ENCODE assay signal across 8 mouse cellular contexts in genomic region chr1:193382841-193383462, GRCm38 (mm10). TPM values are rescaled to one million over a fixed set of nuclear protein-coding genes. Genes with fewer than 3 reads are reported as not detected.
DNase-seq lines count a peak whose midpoint lies in the region; ATAC-seq and TF ChIP-seq lines count a peak whose summit lies in the region.

No protein-coding gene starts in this region.

- peak; percentile 58; the same call in 1 of the 2 replicates for ATAC-seq in intestine, postnatal 0 days
- ATAC-seq in liver, postnatal 0 days, result peak; percentile 78
- peak; percentile 30; the same call in 1 of the 2 replicates for ATAC-seq in neural tube, embryonic 14.5 days (ENCODE audit: low read depth)

- no peaks in the 10 kb centered on the region for H3K9me3 ChIP-seq in intestine, postnatal 0 days (ENCODE audit: control insufficient read depth)
- no peaks in the 10 kb centered on the region for H3K9me3 ChIP-seq in liver, postnatal 0 days (ENCODE audit: low read length)
- no peaks in the 10 kb centered on the region for H3K9me3 ChIP-seq in neural tube, embryonic 14.5 days (ENCODE audit: control insufficient read depth, low read length)

- TF ChIP-seq EP300 in liver, postnatal 0 days (IDR thresholded peaks at IDR 0.05; ENCODE audit: low read depth), result no peak

- 0 out of 2 replicates have a peak overlapping the region, but pooled peaks have one; percentile 17 for H3K9ac ChIP-seq in intestine, postnatal 0 days (ENCODE audit: low read depth, low read length)
- peak overlapping the region; percentile 27; the same call in 1 of the 2 replicates for H3K9ac ChIP-seq in liver, postnatal 0 days (replicated peaks)
- H3K9ac ChIP-seq in neural tube, embryonic 14.5 days (replicated peaks; ENCODE audit: low read depth, low read length), result no peak overlapping the region

- 6% methylated on average over 8 of the region's 8 CpGs for WGBS in intestine, postnatal 0 days
- WGBS in liver, postnatal 0 days (ENCODE audit: insufficient replicate concordance), result 4% methylated on average over 8 of the region's 8 CpGs
- 7% methylated on average over 8 of the region's 8 CpGs for WGBS in neural tube, embryonic 14.5 days

- DNase-seq in right cerebral cortex, postnatal 10 days (ENCODE audit: low spot score in 2 of 2), result peak; percentile 49 to 58
- DNase-seq in right cerebral cortex, postnatal 25 days, result no peak
- peak; percentile 71 to 75 for DNase-seq in cerebellum, adult 18-20 months
- peak; percentile 55 for DNase-seq in forelimb bud, embryonic 11.5 days (ENCODE audit: low read depth, low spot score)
- peak; percentile 53 for DNase-seq in liver, postnatal 0 days
- no peak for DNase-seq in ovary, postnatal 14 days (ENCODE audit: low spot score)

- no peaks in the 10 kb centered on the region for H3K4me1 ChIP-seq in intestine, postnatal 0 days (replicated peaks; ENCODE audit: control insufficient read depth, insufficient read depth, low read length)
- peaks cover 7% of the 10 kb centered on the region for H3K4me1 ChIP-seq in liver, postnatal 0 days (ENCODE audit: insufficient read depth)
- H3K4me1 ChIP-seq in neural tube, embryonic 14.5 days (ENCODE audit: control insufficient read depth, insufficient read depth, low read length), result peaks cover 11% of the 10 kb centered on the region; the same call in 1 of the 2 replicates

- peak overlapping the region; percentile 71 for H3K4me2 ChIP-seq in intestine, postnatal 0 days (replicated peaks; ENCODE audit: low read depth)
- H3K4me2 ChIP-seq in liver, postnatal 0 days (ENCODE audit: low read depth, low read length), result peak overlapping the region; percentile 73
- peak overlapping the region; percentile 33 for H3K4me2 ChIP-seq in neural tube, embryonic 14.5 days (ENCODE audit: low read depth, low read length)

- TF ChIP-seq CTCF in intestine, postnatal 0 days (IDR thresholded peaks at IDR 0.05; ENCODE audit: low read depth), result peak; percentile 85
- TF ChIP-seq CTCF in liver, postnatal 0 days (IDR thresholded peaks at IDR 0.05; ENCODE audit: low read depth), result peak; percentile 75

- no peaks in the 10 kb centered on the region for H3K27me3 ChIP-seq in intestine, postnatal 0 days (replicated peaks; ENCODE audit: control insufficient read depth, insufficient read depth, low read length)
- H3K27me3 ChIP-seq in liver, postnatal 0 days (ENCODE audit: insufficient read depth, low read length), result 0 out of 2 replicates have a peak, but pooled peaks cover 3% of the 10 kb centered on the region
- H3K27me3 ChIP-seq in neural tube, embryonic 14.5 days (ENCODE audit: control insufficient read depth, insufficient read depth, low read length), result no peaks in the 10 kb centered on the region

- H3K36me3 ChIP-seq in intestine, postnatal 0 days (ENCODE audit: control insufficient read depth, insufficient read depth), result no peaks in the 10 kb centered on the region
- no peaks in the 10 kb centered on the region for H3K36me3 ChIP-seq in liver, postnatal 0 days (replicated peaks; ENCODE audit: insufficient read depth, low read length)
- H3K36me3 ChIP-seq in neural tube, embryonic 14.5 days (ENCODE audit: control insufficient read depth, insufficient read depth, low read length), result no peaks in the 10 kb centered on the region

- no peak overlapping the region for H3K27ac ChIP-seq in intestine, postnatal 0 days (ENCODE audit: low read depth, low read length)
- H3K27ac ChIP-seq in liver, postnatal 0 days (ENCODE audit: low read depth), result no peak overlapping the region
- no peak overlapping the region for H3K27ac ChIP-seq in neural tube, embryonic 14.5 days (ENCODE audit: low read depth, low read length)

- H3K4me3 ChIP-seq in intestine, postnatal 0 days (ENCODE audit: low read depth, low read length), result peak overlapping the region; percentile 33
- peak overlapping the region; percentile 41 for H3K4me3 ChIP-seq in liver, postnatal 0 days (ENCODE audit: low read depth, low read length)
- H3K4me3 ChIP-seq in neural tube, embryonic 14.5 days (ENCODE audit: low read depth, low read length), result no peak overlapping the region

RNA-seq across cellular contexts. Expression of gene Camk1g, which starts 12.9 kb away (rescaled TPM):
- 0.93 and 1.0 TPM in 2 replicates for polyA plus RNA-seq in intestine, postnatal 0 days (2015; fragmentation: Nextera tagmentation; extraction: Ambion mirVana)
- 0.15 and 0.24 TPM in 2 replicates for polyA plus RNA-seq in liver, postnatal 0 days (2015; fragmentation: Nextera tagmentation; extraction: Ambion mirVana)
- 45.3 and 51.0 TPM in 2 replicates for polyA plus RNA-seq in neural tube, embryonic 14.5 days (2014; fragmentation: Nextera tagmentation; extraction: Ambion mirVana)

Comparison
In these comparisons a context has a peak if more than half of its experiments do, and no peak if none do; other contexts are left out.
1. DNase-seq: peak in right cerebral cortex, postnatal 10 days (2 of 2), cerebellum, adult 18-20 months (2 of 2), forelimb bud, embryonic 11.5 days (single experiment) and liver, postnatal 0 days (single experiment); none in right cerebral cortex, postnatal 25 days (single experiment) and ovary, postnatal 14 days (single experiment).
2. RNA of gene Camk1g, which starts 12.9 kb away (polyA plus RNA-seq): 45.3 to 51.0 TPM in neural tube, embryonic 14.5 days; 0.93 to 1.0 TPM in intestine, postnatal 0 days and 0.15 to 0.24 TPM in liver, postnatal 0 days; every median in the first group is over 10 times any median in the second.
3. Peak in every context shown above with its lines, with median percentiles within 50 percentile points of each other: ATAC-seq and H3K4me2 ChIP-seq.